Mouse (Mus musculus) midbrain, postnatal 0 days (tissue): ENCODE data around the gene Ptprm. TPM values are rescaled to one million over a fixed set of nuclear protein-coding genes. Genes with fewer than 3 reads are reported as not detected.

Experiments
- ATAC-seq: fragments of 200-750 bp; cut with Nextera tagmentation; 2 replicates; pipeline ENCODE4 v1.8.0; 2017; ENCODE audit warnings: moderate number of reproducible peaks, mild to moderate bottlenecking, moderate TSS enrichment, moderate library complexity; ENCODE audit not compliant: low FRiP score
- DNase-seq: peaks from one replicate; pipeline ENCODE4 v3.0.0-alpha.2; 2015; ENCODE audit warnings: low spot score
- H3K27ac ChIP-seq: fragments of 300-500 bp; sonication (generic); 2 replicates; pipeline ENCODE4 v1.5.1; 2014; ENCODE audit warnings: low read depth, mild to moderate bottlenecking, low read length, mixed read lengths
- H3K27me3 ChIP-seq: fragments of 300-500 bp; sonication (generic); 2 replicates; pipeline ENCODE4 v1.6.1; 2014; ENCODE audit warnings: low read length, control low read depth, mixed read lengths; ENCODE audit not compliant: insufficient read depth
- H3K36me3 ChIP-seq: fragments of 300-500 bp; sonication (generic); 2 replicates; pipeline ENCODE4 v1.6.1; 2014; ENCODE audit warnings: low read length, control low read depth, mixed read lengths; ENCODE audit not compliant: insufficient read depth
- H3K4me1 ChIP-seq: fragments of 300-500 bp; sonication (generic); 2 replicates; pipeline ENCODE4 v1.6.1; 2014; ENCODE audit warnings: mild to moderate bottlenecking, control low read depth, antibody characterized with exemption, low read length, mixed read lengths; ENCODE audit not compliant: insufficient read depth
- H3K4me2 ChIP-seq: fragments of 300-500 bp; sonication (generic); 2 replicates; pipeline ENCODE4 v1.6.1; 2014; ENCODE audit warnings: low read depth, mild to moderate bottlenecking, low read length, mixed read lengths; ENCODE audit not compliant: poor library complexity, severe bottlenecking
- H3K4me3 ChIP-seq: fragments of 300-500 bp; sonication (generic); 2 replicates; pipeline ENCODE4 v1.5.1; 2014; ENCODE audit warnings: low read depth, mild to moderate bottlenecking, low read length, moderate library complexity
- H3K9ac ChIP-seq: fragments of 300-500 bp; sonication (generic); replicated peaks from 2 replicates; pipeline ENCODE4 v1.6.1; 2014; ENCODE audit warnings: mild to moderate bottlenecking, low read length, moderate library complexity, mixed read lengths; ENCODE audit not compliant: poor library complexity, severe bottlenecking
- H3K9me3 ChIP-seq: fragments of 300-500 bp; sonication (generic); 2 replicates; pipeline ENCODE4 v1.6.1; 2016; ENCODE audit warnings: low read length, control low read depth
- CTCF ChIP-seq: IDR thresholded peaks from 2 replicates; pipeline ENCODE4 v1.5.1; 2016; ENCODE audit warnings: antibody characterized with exemption, mild to moderate bottlenecking
- WGBS: fragments of 180-500 bp; shearing (Covaris S2); extraction: QIAGEN DNeasy Blood & Tissue Kit; methylation state at CpG from one replicate; pipeline ENCODE4 v1.1.7; 2014; 5-methylcytosine and 5-hydroxymethylcytosine counted together
- polyA plus RNA-seq: library from polyadenylated mRNA; unstranded; fragments of >200 nt; fragmentation: Nextera tagmentation; extraction: Ambion mirVana; gene quantifications from 2 replicates; pipeline ENCODE4 v1.2.1, GENCODE M21; 2015
- total RNA-seq: library from RNA; depleted of rRNA; stranded (reverse); fragments of >200 nt; gene quantifications from 2 replicates; pipeline ENCODE4 v1.2.3, GENCODE M21; 2014

Gene Ptprm
- total and polyA plus RNA-seq, 2 experiments from 2014 or later = 18.3 to 43.5 TPM

GRCm38 (mm10) chr17:67178686-67179265, 175.5 kb downstream of the Ptprm start:
- no peaks in the 10 kb centered on the region for H3K9me3 ChIP-seq
- no peak for ATAC-seq
- no peak overlapping the region for H3K4me3 ChIP-seq
- no peak overlapping the region for H3K27ac ChIP-seq
- DNase-seq = no peak
- no peak overlapping the region for H3K9ac ChIP-seq
- H3K36me3 ChIP-seq = no peaks in the 10 kb centered on the region
- no peaks in the 10 kb centered on the region for H3K4me1 ChIP-seq
- no peak overlapping the region for H3K4me2 ChIP-seq
- no peaks in the 10 kb centered on the region for H3K27me3 ChIP-seq
- TF ChIP-seq CTCF = peak; percentile 29; the same call in 1 of the 2 replicates
- 89% methylated on average over 5 of the region's 5 CpGs for WGBS

- ATAC-seq (no peak), DNase-seq (peak; percentile 77)
- no peak overlapping the region for H3K27ac ChIP-seq
- no peak overlapping the region for H3K4me2 ChIP-seq
- TF ChIP-seq CTCF = peak; percentile 76
- WGBS = 52% methylated on average over 2 of the region's 2 CpGs
- H3K36me3 ChIP-seq = no peaks in the 10 kb centered on the region
- no peaks in the 10 kb centered on the region for H3K9me3 ChIP-seq
- H3K9ac ChIP-seq = no peak overlapping the region
- no peaks in the 10 kb centered on the region for H3K4me1 ChIP-seq
- H3K27me3 ChIP-seq = no peaks in the 10 kb centered on the region
- H3K4me3 ChIP-seq = no peak overlapping the region
Observed at GRCm38 (mm10) chr17:67175836-67176235, 178.4 kb downstream of the Ptprm start.

- no peaks in the 10 kb centered on the region for H3K9me3 ChIP-seq
- no peaks in the 10 kb centered on the region for H3K4me1 ChIP-seq
- DNase-seq (no peak), ATAC-seq (no peak)
- no peaks in the 10 kb centered on the region for H3K27me3 ChIP-seq
- H3K36me3 ChIP-seq = no peaks in the 10 kb centered on the region
- H3K27ac ChIP-seq = no peak overlapping the region
- WGBS = 84% methylated on average over 2 of the region's 2 CpGs
- TF ChIP-seq CTCF = no peak
- no peak overlapping the region for H3K4me2 ChIP-seq
- H3K9ac ChIP-seq = no peak overlapping the region
- no peak overlapping the region for H3K4me3 ChIP-seq
Observed at GRCm38 (mm10) chr17:67171353-67171752, 182.9 kb downstream of the Ptprm start.

- Histone ChIP-seq H3K9me3 (no peaks in the 10 kb centered on the region), H3K4me3 (no peak overlapping the region), H3K4me1 (no peaks in the 10 kb centered on the region), H3K4me2 (no peak overlapping the region), H3K36me3 (no peaks in the 10 kb centered on the region), H3K27ac (no peak overlapping the region), H3K9ac (no peak overlapping the region), H3K27me3 (no peaks in the 10 kb centered on the region)
- WGBS = 62% methylated on average over 7 of the region's 7 CpGs
- ATAC-seq (no peak), DNase-seq (no peak)
- TF ChIP-seq CTCF = no peak
Observed at GRCm38 (mm10) chr17:67170696-67171095, 183.6 kb downstream of the Ptprm start.

GRCm38 (mm10) chr17:67165876-67166275, 188.4 kb downstream of the Ptprm start:
- Histone ChIP-seq H3K36me3 (no peaks in the 10 kb centered on the region), H3K4me2 (no peak overlapping the region), H3K4me1 (no peaks in the 10 kb centered on the region), H3K9ac (no peak overlapping the region), H3K27me3 (no peaks in the 10 kb centered on the region), H3K27ac (no peak overlapping the region), H3K4me3 (no peak overlapping the region), H3K9me3 (no peaks in the 10 kb centered on the region)
- DNase-seq (no peak), ATAC-seq (no peak)
- 90% methylated on average over 2 of the region's 2 CpGs for WGBS
- no peak for TF ChIP-seq CTCF

- no peak overlapping the region for H3K4me2 ChIP-seq
- no peak overlapping the region for H3K9ac ChIP-seq
- H3K4me3 ChIP-seq = no peak overlapping the region
- ATAC-seq (no peak), DNase-seq (no peak)
- no peaks in the 10 kb centered on the region for H3K9me3 ChIP-seq
- no peaks in the 10 kb centered on the region for H3K36me3 ChIP-seq
- no peaks in the 10 kb centered on the region for H3K27me3 ChIP-seq
- WGBS = 90% methylated on average over 8 of the region's 8 CpGs
- no peak for TF ChIP-seq CTCF
- H3K27ac ChIP-seq = no peak overlapping the region
- peaks cover 6% of the 10 kb centered on the region for H3K4me1 ChIP-seq
Observed at GRCm38 (mm10) chr17:67159611-67160010, 194.6 kb downstream of the Ptprm start.
